Comparison of ENCODE assay signal across 7 mouse cellular contexts in the genomic region with DNA sequence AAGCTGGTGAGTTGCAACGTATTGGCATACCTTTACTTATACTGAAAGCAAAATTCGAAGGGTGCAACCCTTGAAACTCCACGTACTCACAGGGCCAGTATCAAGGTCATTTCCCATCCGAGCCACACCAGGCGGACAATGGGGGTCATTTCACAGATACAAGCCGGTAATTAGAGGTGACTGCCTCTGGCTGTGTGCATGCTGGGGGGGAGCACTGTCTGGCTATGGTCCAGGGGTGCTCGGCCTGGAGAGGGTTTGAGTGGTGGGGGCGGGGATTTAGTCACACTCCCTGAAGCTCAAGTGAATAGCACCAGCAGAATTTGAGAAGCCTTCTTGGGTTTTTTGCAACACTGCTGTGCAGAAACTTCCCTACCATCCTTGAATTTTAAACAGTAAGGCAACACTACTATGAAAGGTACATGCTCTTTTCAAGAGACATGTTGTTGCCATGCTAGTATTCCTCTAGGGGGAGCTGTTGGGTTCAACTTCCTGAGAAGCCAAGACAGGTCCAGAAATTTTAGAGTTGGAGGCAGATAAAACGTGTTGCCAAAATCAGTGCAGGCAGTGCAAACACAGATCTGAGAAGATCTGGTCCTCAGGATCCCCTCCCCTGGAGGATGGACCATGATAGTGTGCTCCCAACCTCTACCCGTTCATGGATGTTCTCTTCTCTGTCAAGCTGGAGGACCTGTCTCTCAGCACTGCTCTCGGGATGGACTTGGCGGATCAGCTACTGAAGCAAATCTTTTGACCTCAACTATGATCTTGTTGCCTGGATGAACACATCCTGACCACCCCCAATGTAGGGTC.
DNase-seq lines count a peak whose midpoint lies in the region; ATAC-seq and TF ChIP-seq lines count a peak whose summit lies in the region.

No protein-coding gene starts in this region.

- DNase-seq in lung, postnatal 0 days (ENCODE audit: low spot score) = peak; percentile 54
- DNase-seq in lung, adult 18-20 months = no peak
- DNase-seq in cerebellum, adult 9-10 months = peak; percentile 67
- DNase-seq in midbrain, postnatal 0 days (ENCODE audit: low spot score) = peak; percentile 76
- DNase-seq in thymus, adult 18-20 months = no peak
- no peak for DNase-seq in layer of hippocampus, postnatal 36 days

- H3K36me3 ChIP-seq in lung, postnatal 0 days (ENCODE audit: insufficient read depth, low read length) = no peaks in the 10 kb centered on the region
- H3K36me3 ChIP-seq in hindbrain, embryonic 13.5 days = no peaks in the 10 kb centered on the region
- no peaks in the 10 kb centered on the region for H3K36me3 ChIP-seq in midbrain, postnatal 0 days (ENCODE audit: insufficient read depth, low read length)

- WGBS in lung, postnatal 0 days = 34% methylated on average over 12 of the region's 12 CpGs
- 32% methylated on average over 12 of the region's 12 CpGs for WGBS in hindbrain, embryonic 13.5 days
- WGBS in midbrain, postnatal 0 days = 43% methylated on average over 12 of the region's 12 CpGs

- peak overlapping the region; percentile 16; the same call in 1 of the 2 replicates for H3K4me3 ChIP-seq in lung, postnatal 0 days (ENCODE audit: low read depth, low read length)
- no peak overlapping the region for H3K4me3 ChIP-seq in hindbrain, embryonic 13.5 days
- no peak overlapping the region for H3K4me3 ChIP-seq in midbrain, postnatal 0 days (ENCODE audit: low read depth, low read length)

- no peak for TF ChIP-seq EP300 in lung, postnatal 0 days (IDR thresholded peaks at IDR 0.05)

- H3K4me2 ChIP-seq in lung, postnatal 0 days (replicated peaks; ENCODE audit: low read depth, low read length) = peak overlapping the region; percentile 38
- peak overlapping the region; percentile 31; the same call in 1 of the 2 replicates for H3K4me2 ChIP-seq in hindbrain, embryonic 13.5 days
- H3K4me2 ChIP-seq in midbrain, postnatal 0 days (ENCODE audit: low read depth, low read length, poor library complexity, severe bottlenecking) = no peak overlapping the region

- H3K27me3 ChIP-seq in lung, postnatal 0 days (replicated peaks; ENCODE audit: insufficient read depth, low read length) = no peaks in the 10 kb centered on the region
- H3K27me3 ChIP-seq in hindbrain, embryonic 13.5 days = 0 out of 2 replicates have a peak, but pooled peaks cover 3% of the 10 kb centered on the region
- H3K27me3 ChIP-seq in midbrain, postnatal 0 days (ENCODE audit: insufficient read depth, low read length) = no peaks in the 10 kb centered on the region

- peaks cover 4% of the 10 kb centered on the region; the same call in 1 of the 2 replicates for H3K4me1 ChIP-seq in lung, postnatal 0 days (ENCODE audit: insufficient read depth, low read depth, low read length)
- peaks cover 20% of the 10 kb centered on the region for H3K4me1 ChIP-seq in hindbrain, embryonic 13.5 days (replicated peaks)
- H3K4me1 ChIP-seq in midbrain, postnatal 0 days (ENCODE audit: insufficient read depth, low read length) = no peaks in the 10 kb centered on the region

- H3K27ac ChIP-seq in lung, postnatal 0 days (ENCODE audit: low read length) = no peak overlapping the region
- H3K27ac ChIP-seq in hindbrain, embryonic 13.5 days = no peak overlapping the region
- no peak overlapping the region for H3K27ac ChIP-seq in midbrain, postnatal 0 days (ENCODE audit: low read depth, low read length)

- ATAC-seq in lung, postnatal 0 days = peak; percentile 32; the same call in 1 of the 2 replicates
- peak; percentile 77 for ATAC-seq in hindbrain, embryonic 13.5 days (ENCODE audit: low FRiP score)
- peak; percentile 44; the same call in 1 of the 2 replicates for ATAC-seq in midbrain, postnatal 0 days (ENCODE audit: low FRiP score)

- TF ChIP-seq CTCF in lung, postnatal 0 days (IDR thresholded peaks at IDR 0.05) = peak; percentile 65
- TF ChIP-seq CTCF in midbrain, postnatal 0 days (IDR thresholded peaks at IDR 0.05) = peak; percentile 59

- no peaks in the 10 kb centered on the region for H3K9me3 ChIP-seq in lung, postnatal 0 days (ENCODE audit: low read length)
- no peaks in the 10 kb centered on the region for H3K9me3 ChIP-seq in hindbrain, embryonic 13.5 days
- no peaks in the 10 kb centered on the region for H3K9me3 ChIP-seq in midbrain, postnatal 0 days (ENCODE audit: low read length)

- H3K9ac ChIP-seq in lung, postnatal 0 days (replicated peaks; ENCODE audit: low read depth) = no peak overlapping the region
- H3K9ac ChIP-seq in hindbrain, embryonic 13.5 days = no peak overlapping the region
- no peak overlapping the region for H3K9ac ChIP-seq in midbrain, postnatal 0 days (replicated peaks; ENCODE audit: low read length, poor library complexity, severe bottlenecking)

Comparison
In these comparisons a context has a peak if more than half of its experiments do, and no peak if none do; other contexts are left out.
1. DNase-seq: peak in lung, postnatal 0 days (single experiment), cerebellum, adult 9-10 months (single experiment) and midbrain, postnatal 0 days (single experiment); none in lung, adult 18-20 months (0 of 2), thymus, adult 18-20 months (0 of 2) and layer of hippocampus, postnatal 36 days (0 of 2).
2. Peak in every context shown above with its lines, with median percentiles within 50 percentile points of each other: ATAC-seq.